Mouse (Mus musculus) stomach, adult 2 months (tissue): Measurements from ENCODE around the gene Arhgef18. TPM values are rescaled to one million over a fixed set of nuclear protein-coding genes. Genes with fewer than 3 reads are reported as not detected.

ENCODE experiments used
- polyA plus RNA-seq: library from polyadenylated mRNA; depleted of rRNA; stranded (reverse); fragments of >200 nt; gene quantifications from 2 replicates; pipeline ENCODE4 v1.2.3, GENCODE M21; 2012; rRNA removed

Gene Arhgef18
- polyA plus RNA-seq: 18.9 and 21.2 TPM in 2 replicates

DNA sequence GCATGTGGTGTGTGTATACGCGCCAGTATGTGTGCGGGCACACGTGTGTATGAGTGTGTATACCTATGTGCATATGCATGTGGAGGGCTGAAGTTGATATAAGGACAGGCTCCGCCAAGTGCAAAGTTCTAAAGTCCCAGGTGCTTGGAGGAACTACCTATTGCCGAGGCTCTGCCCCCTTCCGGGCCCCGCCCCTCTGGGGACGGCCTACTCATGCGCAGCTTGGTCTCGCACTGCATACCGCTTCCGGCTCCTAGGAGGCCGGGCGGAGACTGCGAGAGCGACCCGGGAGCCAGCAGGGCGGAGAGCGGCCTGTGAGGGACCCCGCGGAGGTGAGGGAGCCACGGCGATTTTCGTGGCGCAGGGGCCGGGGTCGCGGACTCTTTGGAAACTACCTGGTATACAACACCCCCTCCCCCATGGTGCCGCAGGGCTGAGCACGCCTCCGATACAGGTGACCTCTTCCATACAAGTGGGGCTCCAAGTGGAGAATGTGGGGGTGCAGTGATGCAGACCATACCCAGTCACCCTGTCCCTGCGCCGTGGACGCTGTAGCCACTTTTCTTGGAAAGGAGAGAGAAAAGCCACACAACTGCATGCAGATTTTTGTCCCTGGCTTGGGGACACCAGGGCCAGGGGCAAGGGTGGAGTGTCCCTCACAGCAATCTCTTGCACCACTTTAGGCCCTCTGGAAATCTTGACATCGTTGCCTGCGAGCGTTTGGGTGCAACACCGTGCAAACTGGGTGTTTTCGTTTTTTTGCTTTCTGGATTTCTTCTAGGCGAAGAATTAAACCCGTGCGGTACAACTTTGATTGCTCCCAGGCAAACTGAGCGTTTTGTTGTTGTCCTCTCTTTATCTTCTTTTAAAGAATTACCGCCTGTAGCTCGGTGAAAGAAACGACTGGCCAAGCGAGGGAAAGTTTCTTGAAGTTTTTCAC, at the start of gene Arhgef18:
Gene Arhgef18, plus strand, starts transcription at position 236 of the 940 bp plus-strand sequence.

DNA sequence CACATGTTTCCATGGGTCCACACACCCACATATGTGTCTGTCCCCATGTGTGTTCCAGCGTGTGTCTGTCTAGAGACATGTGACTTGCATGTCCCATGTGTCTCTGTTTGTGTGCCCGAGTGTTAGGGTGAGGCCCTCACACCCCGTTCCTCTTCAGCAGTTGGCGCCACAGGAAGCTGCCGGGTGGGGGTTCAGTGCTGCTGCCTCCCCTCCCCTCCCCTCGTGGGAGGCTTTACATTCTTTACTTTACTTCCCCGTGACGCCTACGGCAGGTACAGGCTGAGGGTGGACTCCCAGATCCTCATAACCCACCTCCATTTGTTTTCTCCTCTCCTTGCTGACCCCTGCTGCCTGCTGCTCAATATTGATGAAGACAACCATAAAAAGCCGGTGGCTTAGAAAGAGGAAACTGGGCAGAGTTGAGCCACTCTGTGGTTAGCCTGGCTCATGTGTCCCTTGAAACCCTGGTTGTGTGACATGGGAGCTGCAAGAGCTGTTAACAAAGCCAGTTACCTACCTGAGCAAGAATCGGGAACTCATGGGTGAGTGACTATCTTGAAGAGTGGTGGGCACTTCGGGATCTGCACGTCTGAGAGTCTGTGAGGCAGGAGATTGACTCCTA, 39.5 kb upstream of the Arhgef18 start, which contains the start of gene A430078G23Rik:
Gene A430078G23Rik, plus strand, starts transcription at position 227 of the 622 bp plus-strand sequence.

GRCm38 (mm10) chr8:3467006-3467885, 74.4 kb downstream of the Arhgef18 start, which contains the start of gene Pex11g:
Gene Pex11g (minus strand): TSS chr8:3467680.

GRCm38 (mm10) chr8:3470562-3470961, 77.8 kb downstream of the Arhgef18 start, which contains the start of gene Tex45:
Gene Tex45 (plus strand): TSS chr8:3470862.

DNA sequence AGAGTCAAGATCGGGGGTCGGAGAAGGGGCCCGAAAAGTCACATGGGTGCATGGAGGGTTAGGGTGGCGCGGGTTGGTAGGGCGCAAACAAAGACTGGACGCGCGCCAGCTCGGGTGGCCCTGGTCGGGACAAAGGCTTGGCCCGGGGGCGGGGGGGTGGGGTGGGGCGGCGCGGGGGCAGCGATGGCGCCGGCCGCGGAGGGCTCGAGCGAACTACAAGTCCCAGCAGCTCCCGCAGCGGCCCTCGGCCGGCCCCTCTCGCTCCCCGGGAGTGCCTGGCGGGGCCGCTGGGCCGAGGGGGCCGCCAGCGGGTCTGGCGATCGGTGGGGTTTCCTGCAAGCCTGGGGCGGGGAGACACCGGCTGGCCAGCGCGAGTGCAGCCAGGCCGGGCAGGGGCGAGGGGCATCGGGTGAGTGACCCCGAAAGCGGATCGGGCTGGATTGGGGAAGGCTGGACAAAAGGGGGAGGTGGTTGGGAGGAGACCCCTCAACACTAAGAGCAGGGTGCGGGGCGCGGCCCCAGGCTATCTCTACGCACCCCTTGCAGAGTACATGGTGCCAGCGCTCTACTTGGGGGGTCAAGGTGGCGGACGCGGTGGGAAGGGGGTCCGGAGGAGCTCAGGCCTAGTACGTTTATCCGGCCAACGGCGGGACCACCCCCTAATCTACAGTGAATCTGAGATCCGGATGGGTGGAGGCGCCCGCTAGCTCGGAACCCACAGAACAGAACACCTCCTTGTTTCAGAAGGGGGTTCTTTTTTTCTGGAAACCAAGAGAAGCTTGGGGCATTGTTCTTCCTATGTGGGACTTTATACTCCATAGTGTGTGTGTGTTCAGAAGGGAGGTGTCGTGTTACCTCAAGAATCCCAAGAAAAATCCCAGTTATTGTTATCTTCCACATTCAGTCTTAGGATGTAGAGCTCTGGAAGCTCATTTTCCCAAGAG, 100.4 kb downstream of the Arhgef18 start, which contains the start of gene Zfp358:
Gene Zfp358, plus strand, starts transcription at position 238 of the 944 bp plus-strand sequence.

DNA sequence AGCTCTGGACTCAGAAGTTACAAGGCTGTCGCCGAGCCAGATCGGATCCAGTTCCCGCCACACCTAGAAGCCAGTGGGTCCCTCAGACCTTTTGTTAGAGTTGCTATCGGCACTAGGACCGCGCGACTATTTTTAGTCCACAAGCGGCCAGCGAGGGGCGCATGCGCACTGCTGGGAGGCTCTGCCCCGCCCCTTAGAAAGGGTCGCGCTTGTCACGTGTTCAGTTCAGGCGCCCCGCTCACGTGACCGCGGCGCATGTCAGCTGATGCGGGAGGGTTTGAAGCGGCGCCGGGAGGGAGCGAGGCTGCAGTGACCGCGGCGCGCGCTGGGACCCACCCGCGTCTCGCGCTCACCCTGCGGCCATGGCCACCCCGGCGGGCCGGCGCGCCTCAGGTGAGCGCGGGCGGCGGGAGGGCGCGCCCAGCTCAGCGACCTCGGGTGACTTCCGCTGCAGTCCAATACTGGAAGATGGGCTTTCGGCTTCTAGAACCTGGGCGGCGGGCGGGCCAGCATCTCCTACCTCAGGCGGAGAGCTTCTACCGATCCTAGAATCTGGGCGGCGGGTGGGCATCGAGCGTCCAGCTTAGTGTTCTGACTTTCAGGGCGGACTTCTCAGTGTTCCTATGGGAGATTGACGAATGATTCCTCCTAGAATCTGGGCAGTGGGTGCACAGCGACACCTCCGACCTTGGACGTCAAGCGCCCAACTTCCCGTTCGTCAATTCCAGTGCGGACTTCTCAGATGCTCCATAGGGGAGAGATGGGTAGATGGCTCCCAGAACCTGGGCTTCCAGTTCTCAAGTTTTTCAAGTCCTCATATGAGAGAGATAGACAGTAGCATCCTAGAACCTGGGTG, 107.7 kb downstream of the Arhgef18 start, which contains the start of gene Mcoln1:
Gene Mcoln1, plus strand, starts transcription at position 223 of the 856 bp plus-strand sequence.

Other genes with a start within 250 kb of the Arhgef18 start
- gene Insr, start 113.4 kb upstream of the Arhgef18 start, polyA plus RNA-seq: 2.9 and 6.4 TPM in 2 replicates
- 0.08 and 0.29 TPM in 2 replicates for gene A430078G23Rik, start 39.6 kb upstream of the Arhgef18 start, polyA plus RNA-seq
- 7.2 and 10.4 TPM in 2 replicates for gene Pex11g, start 74.7 kb downstream of the Arhgef18 start, polyA plus RNA-seq
- gene Tex45, start 77.9 kb downstream of the Arhgef18 start, polyA plus RNA-seq: 0.04 and 0.67 TPM in 2 replicates
- 25.1 and 33.9 TPM in 2 replicates for gene Zfp358, start 100.1 kb downstream of the Arhgef18 start, polyA plus RNA-seq
- gene Mcoln1, start 107.5 kb downstream of the Arhgef18 start, polyA plus RNA-seq: 245 and 262 TPM in 2 replicates
- gene Pnpla6, start 122.4 kb downstream of the Arhgef18 start, polyA plus RNA-seq: 24.4 and 27.9 TPM in 2 replicates
- 0.10 TPM in 1 of 2 replicates, not detected in the other for gene C330021F23Rik, start 175.0 kb downstream of the Arhgef18 start, polyA plus RNA-seq
- 68.5 and 86.0 TPM in 2 replicates for gene Camsap3, start 194.3 kb downstream of the Arhgef18 start, polyA plus RNA-seq
- 19.5 and 20.3 TPM in 2 replicates for gene Xab2, start 228.3 kb downstream of the Arhgef18 start, polyA plus RNA-seq
- 2.4 and 3.1 TPM in 2 replicates for gene Pet100, start 228.5 kb downstream of the Arhgef18 start, polyA plus RNA-seq
- gene Pcp2, start 232.5 kb downstream of the Arhgef18 start, polyA plus RNA-seq: not detected in 2 replicates
- 140 and 167 TPM in 2 replicates for gene Stxbp2, start 237.9 kb downstream of the Arhgef18 start, polyA plus RNA-seq